Mouse (Mus musculus) frontal cortex, postnatal 14 days (tissue): ENCODE measurements at regions not wholly inside any gene's neighbourhood (a gene's known extent, or its start where the extent isn't known, plus 50 kb on each side); places are given as distances from the start of the nearest gene placed in this dataset.
A peak's percentile ranks its signal among the peaks of the same experiment; 100 is the strongest.

Experiments
- DNase-seq, 2 experiments: peaks; one replicate each; pipeline ENCODE4 v3.0.0; 2022; ENCODE audit warnings: low spot score in 2 of 2

- no peak for DNase-seq
These were observed 308.0 kb downstream of the Gbe1 start for GRCm38 (mm10) chr16:70621750-70622149.

- DNase-seq: peak in 1 of 2 experiments; percentile 12
These were observed 330.0 kb downstream of the Gbe1 start for GRCm38 (mm10) chr16:70643630-70644264.

DNA sequence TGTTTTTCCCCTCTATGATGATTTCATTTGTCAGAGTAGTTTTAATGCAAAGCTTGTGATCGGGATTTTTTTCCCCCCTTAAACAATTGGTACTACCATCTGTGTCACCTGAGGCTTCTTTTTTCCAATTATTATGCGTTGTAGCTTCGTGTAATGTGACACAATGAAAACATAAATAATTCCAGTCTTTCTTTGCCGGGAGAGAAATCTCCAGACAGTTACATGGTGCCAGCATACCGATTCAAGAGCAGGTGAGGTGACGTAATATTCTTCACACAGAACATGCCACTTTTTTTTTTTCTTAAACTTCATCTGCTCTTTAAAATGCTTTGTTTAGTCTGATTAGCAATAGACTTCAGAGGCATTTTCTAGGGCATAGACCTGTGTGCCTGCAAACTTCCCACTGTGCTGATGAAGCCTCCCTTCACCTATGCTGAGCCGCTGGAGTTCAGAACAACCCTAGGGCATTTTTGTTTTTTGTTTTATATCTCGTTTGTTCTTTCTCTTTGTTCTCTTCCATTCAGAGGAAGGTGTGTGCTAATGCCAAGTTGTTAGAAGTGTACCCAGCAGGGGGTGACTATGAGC lies 331.0 kb downstream of the Gbe1 start:
- DNase-seq: no peak

GRCm38 (mm10) chr16:70654429-70655081 lies 340.8 kb downstream of the Gbe1 start:
- no peak for DNase-seq

GRCm38 (mm10) chr16:70689826-70690225 lies 376.1 kb downstream of the Gbe1 start:
- no peak for DNase-seq

DNA sequence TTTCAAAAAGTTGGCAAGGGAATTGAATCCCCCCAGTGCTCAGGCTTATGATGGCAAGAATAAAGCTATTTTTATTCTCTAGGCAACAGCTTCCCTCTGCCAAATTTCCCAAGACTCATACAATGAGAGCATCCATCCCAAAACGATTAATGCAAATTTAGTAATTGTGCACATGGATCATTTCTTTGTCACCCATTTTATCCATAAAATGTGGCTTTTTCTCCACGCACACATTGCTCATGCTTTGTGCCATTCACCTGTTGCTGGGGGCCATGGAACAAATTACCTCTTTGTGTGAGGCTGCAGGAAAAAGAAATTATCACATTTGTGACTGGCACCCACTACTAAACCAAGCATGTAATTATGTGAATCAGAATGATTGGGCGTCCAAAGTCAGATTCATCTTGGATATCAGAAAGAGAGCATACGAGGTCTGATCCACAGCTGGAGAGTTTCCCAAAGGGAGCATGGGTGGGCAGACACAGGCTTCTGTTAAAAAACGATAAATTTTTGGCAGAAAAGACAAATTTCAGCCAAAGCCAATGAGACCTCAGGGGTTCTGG lies 411.1 kb downstream of the Gbe1 start:
- no peak for DNase-seq

- DNase-seq: no peak
These were observed 411.6 kb downstream of the Gbe1 start for GRCm38 (mm10) chr16:70725291-70725801.

GRCm38 (mm10) chr16:70733016-70733415 lies 419.3 kb downstream of the Gbe1 start:
- DNase-seq: no peak

GRCm38 (mm10) chr16:70740046-70740445 lies 426.3 kb downstream of the Gbe1 start:
- DNase-seq: no peak

- DNase-seq: no peak
These were observed 440.5 kb downstream of the Gbe1 start for GRCm38 (mm10) chr16:70754228-70754627.

- no peak for DNase-seq
These were observed 484.3 kb downstream of the Gbe1 start for GRCm38 (mm10) chr16:70798061-70798460.

DNA sequence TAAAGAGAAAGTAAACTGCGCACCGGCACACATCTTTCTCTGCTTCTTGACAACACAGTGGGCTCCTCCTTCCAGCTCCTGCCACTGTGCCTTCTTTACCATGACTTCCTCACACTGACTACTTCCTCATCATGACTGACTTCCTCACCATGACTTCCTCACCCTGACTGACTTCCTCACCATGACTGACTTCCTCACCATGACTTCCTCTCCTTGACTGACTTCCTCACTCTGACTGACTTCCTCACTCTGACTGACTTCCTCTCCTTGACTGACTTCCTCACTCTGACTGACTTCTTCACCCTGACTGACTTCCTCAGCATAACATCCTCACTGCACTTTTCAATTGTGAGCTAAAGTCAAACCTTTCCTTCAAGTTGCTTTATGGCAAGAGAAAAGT lies 489.8 kb downstream of the Gbe1 start:
- DNase-seq: no peak

- DNase-seq: no peak
These were observed 512.2 kb downstream of the Gbe1 start for GRCm38 (mm10) chr16:70825910-70826309.

DNA sequence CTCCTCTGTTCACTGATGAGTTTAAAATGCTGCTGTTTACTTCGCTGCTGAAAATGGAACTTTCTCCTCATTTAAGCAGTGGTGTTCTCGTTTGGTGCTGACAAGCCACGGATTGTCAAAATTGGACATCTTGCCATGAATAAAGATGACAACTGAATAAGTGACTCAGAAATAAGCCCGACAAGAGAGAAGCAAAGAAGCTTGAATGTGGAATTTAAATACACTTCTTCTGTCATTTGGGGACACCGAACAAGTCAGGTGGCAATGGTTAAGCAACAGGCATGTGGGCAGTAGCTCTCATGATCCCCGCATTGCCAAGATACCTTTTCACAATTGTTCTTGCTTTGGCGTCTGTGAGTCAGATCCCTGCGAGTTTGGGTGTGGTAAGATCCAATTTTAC lies 521.3 kb downstream of the Gbe1 start:
- peak in 1 of 2 experiments; percentile 18 for DNase-seq

DNA sequence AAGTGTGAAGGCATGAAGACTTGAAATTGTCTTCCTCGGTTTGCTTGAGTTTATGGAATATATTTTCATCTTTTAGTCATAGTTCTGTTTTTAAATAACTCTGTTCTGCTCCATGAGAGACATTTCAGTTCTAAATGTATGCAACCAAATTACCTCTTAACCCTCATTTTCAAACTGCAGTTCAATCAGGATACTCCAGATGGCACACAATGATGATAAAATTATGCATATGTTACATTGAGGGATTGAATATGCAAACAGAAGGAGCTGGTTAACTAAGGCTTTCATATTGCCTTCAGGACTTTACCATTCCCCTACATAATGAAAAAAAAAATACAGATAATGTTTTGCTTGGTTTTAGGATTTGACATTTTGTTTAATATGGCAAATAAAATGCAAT lies 524.4 kb downstream of the Gbe1 start:
- DNase-seq: no peak

- no peak for DNase-seq
These were observed 554.5 kb downstream of the Gbe1 start for GRCm38 (mm10) chr16:70868241-70868640.

DNA sequence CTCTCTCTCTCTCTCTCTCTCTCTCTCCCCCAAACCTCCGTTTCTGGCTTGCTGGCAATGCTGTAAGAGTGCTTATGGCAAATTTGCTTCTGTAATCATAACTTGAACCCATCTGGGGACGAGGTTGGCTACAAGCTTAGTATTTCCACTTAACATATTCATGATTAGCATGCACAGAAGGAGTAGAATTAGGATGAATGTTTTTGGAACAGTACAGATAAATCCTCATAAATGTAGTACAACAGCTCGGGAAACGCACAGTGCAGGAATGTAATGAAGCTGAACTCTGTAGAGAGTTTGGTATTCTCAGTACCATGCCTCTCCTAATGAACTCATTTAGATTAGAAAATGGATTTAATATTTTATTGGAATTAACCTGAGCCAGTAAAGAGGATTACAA lies 555.5 kb downstream of the Gbe1 start:
- DNase-seq: no peak

DNA sequence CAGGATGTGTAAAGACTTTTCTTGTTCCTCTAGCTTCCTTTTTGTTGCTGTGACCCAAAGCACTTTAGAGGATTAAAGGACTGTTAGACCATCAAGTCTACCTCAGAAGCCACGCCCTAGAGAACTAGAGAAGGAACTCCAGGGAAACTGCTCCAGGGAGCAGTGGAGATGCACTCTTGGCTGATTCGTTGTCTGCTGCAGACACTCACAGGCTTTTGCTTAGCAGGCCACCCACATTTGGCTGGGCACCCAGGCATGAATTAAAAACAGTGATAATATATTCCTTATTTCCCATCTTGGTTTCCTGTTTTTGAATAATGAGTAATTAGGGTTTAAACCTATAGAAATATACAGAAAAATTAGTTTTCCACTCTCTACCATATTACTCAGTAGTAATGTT lies 560.3 kb downstream of the Gbe1 start:
- DNase-seq: no peak

DNA sequence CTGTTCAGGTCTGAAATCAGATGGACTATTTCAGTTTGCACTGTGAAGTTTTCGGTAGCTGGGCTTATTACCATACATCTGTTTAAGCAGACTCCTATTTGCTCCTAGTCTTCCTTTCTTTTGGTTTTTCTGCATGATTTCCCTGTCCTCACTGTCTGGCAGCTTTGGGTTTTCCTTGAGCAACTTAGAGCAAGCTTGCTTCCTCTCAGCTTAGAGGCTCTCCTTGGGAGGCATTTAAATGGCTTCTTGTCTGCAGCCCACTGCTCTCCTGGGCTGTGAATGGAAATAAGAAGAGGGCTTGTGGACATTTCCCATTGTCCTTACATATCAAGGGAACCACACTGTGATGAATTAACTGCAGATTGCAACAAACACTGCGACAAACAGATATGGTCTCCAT lies 566.9 kb downstream of the Gbe1 start:
- DNase-seq: no peak

- DNase-seq: peak in 1 of 2 experiments; percentile 14
These were observed 567.5 kb downstream of the Gbe1 start for GRCm38 (mm10) chr16:70881098-70881850.

- DNase-seq: no peak
These were observed 586.3 kb downstream of the Gbe1 start for GRCm38 (mm10) chr16:70900085-70900484.

GRCm38 (mm10) chr16:70920047-70920446 lies 606.3 kb downstream of the Gbe1 start:
- DNase-seq: no peak
